Mouse (Mus musculus): ENCODE results near the gene Gm45808.

Gene Gm45808

DNA sequence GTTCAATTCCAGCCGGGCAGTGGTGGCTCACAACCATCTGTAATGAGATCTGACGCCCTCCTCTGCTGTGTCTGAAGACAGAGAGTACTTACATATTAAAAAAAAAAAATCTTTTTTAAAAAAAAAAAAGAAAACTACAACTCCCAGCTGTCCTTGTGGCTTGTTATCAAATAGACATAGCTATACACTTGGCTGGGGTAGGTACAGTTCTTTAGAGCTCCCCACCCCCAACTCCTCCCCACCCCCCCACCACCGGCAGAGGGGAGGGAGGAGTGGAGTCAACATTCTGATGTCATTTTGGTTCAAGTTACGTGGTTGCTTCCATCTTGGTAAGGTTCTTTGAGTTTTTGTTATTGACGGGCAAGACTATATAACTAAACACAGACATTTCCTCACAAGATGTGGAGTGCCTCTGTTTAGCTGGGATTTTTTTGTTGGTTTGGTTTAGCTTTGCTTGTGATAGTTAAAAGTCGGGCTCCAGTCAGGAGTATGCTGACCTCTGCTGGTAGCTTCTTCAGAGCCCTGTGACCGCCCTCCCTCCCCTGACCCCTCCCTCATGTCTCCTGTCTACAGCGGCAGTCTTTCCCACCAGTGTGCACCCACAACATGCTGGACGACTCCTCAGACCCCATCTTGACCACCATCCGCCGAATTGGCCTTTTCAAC is 39.2 kb downstream of the Gm45808 start:
- DNase-seq (ENCODE audit: low spot score): no peak

DNA sequence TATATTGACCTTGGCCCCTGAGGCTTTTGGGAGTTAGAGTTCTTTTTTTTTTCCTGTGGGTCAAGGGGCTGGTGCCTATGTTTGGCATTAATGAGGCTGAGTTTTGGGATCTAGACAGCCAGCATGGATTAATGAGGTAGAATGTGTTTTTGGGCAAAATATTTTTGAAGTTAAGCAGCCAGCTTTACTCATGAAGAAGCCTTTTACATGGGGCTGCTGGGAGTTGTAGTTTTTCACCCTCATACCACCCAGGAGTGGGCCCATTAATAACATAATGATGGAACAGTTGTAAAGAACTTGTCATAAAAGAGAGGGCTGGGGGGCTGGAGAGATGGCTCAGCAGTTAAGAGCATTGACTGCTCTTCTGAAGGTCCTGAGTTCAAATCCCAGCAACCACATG is 40.0 kb downstream of the Gm45808 start:
- no peak for DNase-seq (ENCODE audit: low spot score)

GRCm38 (mm10) chr7:45443526-45444420 is 42.8 kb downstream of the Gm45808 start:
- DNase-seq (ENCODE audit: low spot score): no peak

GRCm38 (mm10) chr7:45437521-45438276 is 48.9 kb downstream of the Gm45808 start, which contains the start of gene Ruvbl2:
TSS of gene Ruvbl2 (minus strand) at chr7:45438096.
- no peak for DNase-seq (ENCODE audit: low spot score)

- DNase-seq (ENCODE audit: low spot score): no peak
Measured at GRCm38 (mm10) chr7:45437046-45437445, 49.6 kb downstream of the Gm45808 start.

- DNase-seq (ENCODE audit: low spot score): no peak
Measured at GRCm38 (mm10) chr7:45436444-45436843, 50.2 kb downstream of the Gm45808 start.

GRCm38 (mm10) chr7:45435038-45435437 is 51.6 kb downstream of the Gm45808 start:
- no peak for DNase-seq (ENCODE audit: low spot score)

GRCm38 (mm10) chr7:45434203-45435015 is 52.2 kb downstream of the Gm45808 start, which contains the start of gene Gys1:
TSS of gene Gys1 (plus strand) at chr7:45434844.
- DNase-seq (ENCODE audit: low spot score): peak; percentile 100

GRCm38 (mm10) chr7:45433835-45434202 is 52.8 kb downstream of the Gm45808 start:
- no peak for DNase-seq (ENCODE audit: low spot score)

- DNase-seq (ENCODE audit: low spot score): no peak
Measured at GRCm38 (mm10) chr7:45426556-45426955, 60.1 kb downstream of the Gm45808 start.

DNA sequence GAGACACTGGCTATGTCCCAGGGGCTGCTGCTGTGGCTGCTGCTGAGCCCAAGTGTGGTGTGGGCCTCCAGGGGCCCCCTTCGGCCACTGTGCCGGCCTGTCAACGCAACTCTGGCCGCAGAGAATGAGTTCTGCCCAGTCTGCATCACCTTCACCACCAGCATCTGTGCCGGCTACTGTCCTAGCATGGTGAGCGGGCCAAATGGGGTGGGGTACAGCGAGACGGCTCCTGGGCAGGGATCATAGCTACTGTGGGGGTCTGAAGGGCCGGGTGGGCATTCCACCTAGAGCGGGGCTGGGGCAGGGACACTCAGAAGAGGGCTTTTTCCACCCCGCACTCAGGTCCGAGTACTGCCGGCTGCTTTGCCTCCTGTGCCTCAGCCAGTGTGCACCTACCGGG is 65.4 kb downstream of the Gm45808 start:
- DNase-seq (ENCODE audit: low spot score): no peak

GRCm38 (mm10) chr7:45420615-45420919 is 66.0 kb downstream of the Gm45808 start, which contains the start of gene Lhb:
TSS of gene Lhb (plus strand) at chr7:45420820.
- DNase-seq (ENCODE audit: low spot score): no peak

DNA sequence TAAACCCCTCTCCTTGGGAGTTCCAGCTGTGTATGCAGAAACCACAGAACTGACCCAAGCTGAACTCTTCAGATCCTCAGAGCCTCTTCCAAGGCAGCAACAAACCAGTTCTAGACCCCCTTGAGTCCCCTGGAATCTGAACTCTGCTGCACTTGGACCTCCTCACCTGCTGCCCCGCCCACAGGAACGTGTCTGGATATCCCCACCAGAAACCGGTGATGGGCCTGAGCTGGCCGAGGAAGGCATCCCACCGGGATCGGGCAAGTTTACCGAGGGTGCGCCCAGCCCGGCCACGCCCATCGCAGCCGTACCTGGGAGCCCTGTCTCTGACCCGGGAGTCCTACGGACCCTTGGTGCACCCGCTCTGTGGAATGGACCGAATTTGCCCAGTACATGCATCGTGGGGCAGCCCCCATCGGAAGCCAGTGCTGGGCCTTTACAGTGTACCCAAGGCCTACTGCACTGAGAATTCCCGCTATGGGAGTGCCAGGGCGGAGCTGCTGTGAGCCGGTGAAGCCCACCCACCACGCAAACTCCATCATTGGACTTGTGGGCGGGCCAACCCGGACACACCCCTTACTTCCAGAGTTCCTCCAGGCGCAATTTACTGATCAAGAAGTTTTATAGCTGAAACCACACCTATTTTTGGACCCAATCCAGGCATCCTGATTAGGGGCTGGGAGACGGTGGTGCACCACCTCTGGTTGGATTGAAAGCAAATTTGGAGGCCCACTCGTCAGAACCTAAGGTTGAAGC is 66.6 kb downstream of the Gm45808 start:
- no peak for DNase-seq (ENCODE audit: low spot score)

DNA sequence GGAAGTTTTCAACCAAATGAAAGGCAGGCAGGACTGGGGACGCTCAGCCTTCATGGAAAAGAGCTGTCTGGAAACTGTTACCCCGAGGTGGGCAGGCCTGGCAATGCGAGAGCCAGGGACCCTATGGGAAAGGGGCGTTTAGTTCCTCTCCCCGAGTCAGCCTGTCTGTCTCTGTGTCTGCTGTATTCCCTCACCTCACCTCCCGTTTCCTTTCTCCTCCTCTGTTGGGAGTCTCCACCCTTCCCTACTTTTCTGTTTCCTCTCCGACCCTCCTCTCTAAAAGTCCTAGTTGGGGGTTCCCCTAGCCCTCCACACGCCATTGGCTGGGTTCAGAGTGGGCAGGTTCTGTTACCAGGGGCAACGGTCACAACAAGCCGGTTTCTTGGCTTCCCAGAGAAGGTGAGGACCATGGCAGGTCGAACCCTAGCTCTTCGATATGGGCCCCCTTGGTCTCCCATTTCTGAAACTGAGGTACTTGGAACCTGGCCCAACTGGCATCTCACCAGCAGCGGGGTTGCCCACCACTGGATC is 68.6 kb downstream of the Gm45808 start:
- no peak for DNase-seq (ENCODE audit: low spot score)

All from left cerebral cortex, adult 11 months (tissue).